Mouse (Mus musculus) mouse embryonic stem cell (cell line): ENCODE measurements around the gene Metap1.

ENCODE experiments used
- in situ Hi-C, 2 experiments: fragments of 300-500 bp; cut with MboI; formaldehyde crosslinking; loops; 1 replicate in 1 of 2; 3 replicates in 1 of 2; pipeline ENCODE4 v1.14.3; 2019 to 2020; ENCODE audit warnings: low sequenced_read_pairs in 2 of 2, low pct_unique_long_range_greater_than_20kb in 1 of 2, mixed read lengths in 1 of 2; ENCODE audit not compliant: unreplicated experiment in 1 of 2

Metap1 gene

DNA sequence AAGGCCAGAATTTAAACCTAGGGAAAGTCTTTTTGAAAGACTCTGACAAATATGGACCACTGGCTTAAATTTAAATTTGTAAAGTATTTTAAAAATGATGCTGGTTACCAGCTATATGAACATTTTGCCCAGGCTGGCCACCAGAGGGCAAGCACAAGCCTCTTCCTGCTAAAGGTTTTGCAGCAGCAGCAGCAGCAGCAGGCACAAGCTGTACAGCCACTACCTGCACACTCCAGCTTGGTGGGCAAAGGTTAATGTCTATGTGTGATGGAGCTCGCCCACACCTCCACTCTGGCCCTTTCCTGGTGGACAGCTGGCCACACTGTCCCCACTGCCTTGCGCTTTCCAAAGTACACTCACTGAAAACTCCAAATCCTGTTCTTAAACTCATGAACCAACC, 26.2 kb downstream of the Metap1 start:
- in situ Hi-C loops: no loop called here

DNA sequence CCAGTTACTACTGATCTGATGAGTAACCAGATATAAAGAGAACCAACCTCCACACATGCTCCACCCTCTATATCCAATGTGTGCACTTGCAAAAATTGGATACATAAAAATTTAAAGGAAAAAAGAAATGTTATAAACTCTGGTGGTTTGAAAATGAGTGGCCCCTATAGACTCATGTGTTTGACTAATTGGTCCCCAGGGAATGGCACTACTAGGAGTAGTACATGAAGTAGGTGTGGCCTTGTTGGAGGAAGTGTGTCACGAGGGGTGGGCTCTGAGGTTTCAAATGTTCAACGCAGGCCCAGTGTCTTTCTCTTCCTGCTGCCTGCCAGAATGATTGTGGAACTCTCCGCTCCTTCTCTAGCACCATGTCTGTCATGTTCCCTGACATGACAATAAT, 27.5 kb downstream of the Metap1 start:
- in situ Hi-C loops: no loop called here

DNA sequence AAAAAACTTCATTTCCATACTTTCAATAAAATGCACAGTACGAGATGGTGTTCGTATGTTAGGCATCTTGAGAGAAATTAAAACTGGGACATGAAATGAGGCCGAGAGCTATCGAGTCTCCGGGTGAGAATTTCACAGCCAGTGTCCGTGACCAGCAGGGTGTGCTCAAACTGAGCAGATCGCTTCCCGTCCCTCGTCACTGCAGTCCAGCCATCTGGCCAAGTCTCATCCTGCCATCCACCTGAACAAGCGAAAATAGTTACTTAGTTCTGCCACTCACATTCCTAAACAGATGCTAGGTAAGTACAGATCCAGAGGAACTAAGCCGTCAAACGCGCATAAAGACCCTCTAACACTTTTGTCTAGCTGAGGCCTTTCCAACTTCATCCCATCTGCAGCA, 29.1 kb downstream of the Metap1 start:
- in situ Hi-C loops: no loop called here

- in situ Hi-C loops: no loop called here
These were observed 30.9 kb downstream of the Metap1 start for GRCm38 (mm10) chr3:138458441-138458840.

DNA sequence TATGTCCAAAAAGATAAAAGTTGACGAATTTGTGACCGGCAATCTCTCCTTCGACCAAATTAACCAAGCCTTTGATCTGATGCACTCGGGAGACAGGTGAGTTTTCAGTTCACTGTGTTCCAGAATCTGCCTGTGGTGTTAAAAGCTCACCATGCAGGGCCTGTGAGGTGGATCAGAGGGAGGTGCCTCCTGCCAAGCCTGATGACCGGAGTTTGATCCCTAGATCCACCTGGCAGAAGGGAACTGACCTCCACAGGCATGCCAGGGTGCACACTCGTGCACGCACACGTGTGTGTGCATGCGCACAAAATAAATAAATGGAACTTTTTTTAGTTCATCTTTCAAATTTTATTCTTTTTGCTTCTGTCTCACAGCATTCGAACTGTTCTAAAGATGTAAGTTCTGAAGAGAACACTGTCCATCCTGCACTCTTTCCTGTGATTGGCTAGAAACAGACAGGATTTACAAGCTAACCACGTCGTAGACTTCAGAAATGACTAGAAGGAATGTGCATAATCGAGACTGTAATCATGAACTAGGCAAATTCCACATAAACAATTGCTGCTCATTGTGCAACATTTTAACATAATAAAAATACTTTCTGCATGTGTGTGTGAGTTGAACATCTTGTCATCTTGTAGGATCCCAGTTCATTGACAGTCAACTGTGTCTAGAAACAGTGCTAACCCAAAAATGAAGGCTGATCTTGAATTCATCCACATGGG, 34.4 kb downstream of the Metap1 start:
- in situ Hi-C loops: no loop called here

DNA sequence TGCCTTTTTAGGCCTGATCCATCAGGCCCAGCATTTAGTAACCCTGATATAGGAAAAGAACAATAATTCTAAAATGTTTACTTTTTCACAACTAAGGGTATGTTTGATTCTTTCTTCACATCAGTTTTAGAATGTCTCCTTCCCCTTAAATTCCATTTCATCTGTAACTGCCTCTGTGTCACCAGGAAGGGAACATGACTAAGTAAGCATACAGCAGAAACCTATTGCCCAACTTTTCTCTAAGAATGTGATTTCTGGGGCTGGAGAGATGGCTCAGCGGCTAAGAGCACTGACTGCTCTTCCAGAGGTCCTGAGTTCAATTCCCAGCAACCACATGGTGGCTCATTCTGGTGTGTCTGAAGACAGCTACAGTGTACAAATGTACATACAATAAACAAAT, 35.1 kb downstream of the Metap1 start:
- in situ Hi-C loops: no loop called here

GRCm38 (mm10) chr3:138452169-138452568, 37.1 kb downstream of the Metap1 start:
- in situ Hi-C loops: no loop called here

DNA sequence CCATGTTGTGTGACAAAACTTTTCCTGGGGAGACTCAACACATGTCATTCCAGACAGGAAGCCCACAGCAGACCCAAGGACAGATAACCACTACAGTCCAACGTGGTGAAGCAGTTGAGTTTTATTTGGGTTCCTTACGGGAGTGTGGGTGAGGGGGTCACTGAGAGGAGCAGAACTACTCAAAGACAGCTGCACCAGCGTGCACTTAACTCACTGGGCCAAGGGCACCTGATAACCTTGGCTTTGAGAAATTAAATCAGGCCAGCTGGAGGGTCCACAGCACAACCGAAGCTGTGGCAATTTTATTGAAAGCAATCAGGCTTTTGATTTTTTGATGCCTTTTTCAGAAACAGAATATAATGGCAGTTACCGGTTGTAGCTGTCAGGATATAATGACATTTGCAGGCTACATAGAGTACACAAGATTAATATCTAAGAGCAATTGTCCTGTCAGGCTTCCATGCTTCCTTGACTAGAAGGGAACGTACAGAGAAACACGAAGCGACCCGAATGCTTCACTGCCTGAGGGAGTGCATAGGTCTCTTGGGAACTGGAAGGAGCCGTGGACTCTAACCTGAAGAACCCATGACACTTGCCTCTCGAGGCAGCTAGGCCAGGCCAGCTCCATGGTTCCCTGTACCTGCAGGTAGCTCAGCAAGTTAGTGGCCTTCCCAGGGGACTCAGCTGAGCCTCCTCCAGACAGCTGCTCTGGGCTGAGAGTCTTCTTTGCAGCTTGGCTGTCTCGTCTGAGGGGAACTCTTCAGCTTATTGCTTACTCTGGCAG, 41.0 kb downstream of the Metap1 start:
- in situ Hi-C loops: no loop called here

GRCm38 (mm10) chr3:138443465-138443771, 45.9 kb downstream of the Metap1 start:
- in situ Hi-C loops: no loop called here

DNA sequence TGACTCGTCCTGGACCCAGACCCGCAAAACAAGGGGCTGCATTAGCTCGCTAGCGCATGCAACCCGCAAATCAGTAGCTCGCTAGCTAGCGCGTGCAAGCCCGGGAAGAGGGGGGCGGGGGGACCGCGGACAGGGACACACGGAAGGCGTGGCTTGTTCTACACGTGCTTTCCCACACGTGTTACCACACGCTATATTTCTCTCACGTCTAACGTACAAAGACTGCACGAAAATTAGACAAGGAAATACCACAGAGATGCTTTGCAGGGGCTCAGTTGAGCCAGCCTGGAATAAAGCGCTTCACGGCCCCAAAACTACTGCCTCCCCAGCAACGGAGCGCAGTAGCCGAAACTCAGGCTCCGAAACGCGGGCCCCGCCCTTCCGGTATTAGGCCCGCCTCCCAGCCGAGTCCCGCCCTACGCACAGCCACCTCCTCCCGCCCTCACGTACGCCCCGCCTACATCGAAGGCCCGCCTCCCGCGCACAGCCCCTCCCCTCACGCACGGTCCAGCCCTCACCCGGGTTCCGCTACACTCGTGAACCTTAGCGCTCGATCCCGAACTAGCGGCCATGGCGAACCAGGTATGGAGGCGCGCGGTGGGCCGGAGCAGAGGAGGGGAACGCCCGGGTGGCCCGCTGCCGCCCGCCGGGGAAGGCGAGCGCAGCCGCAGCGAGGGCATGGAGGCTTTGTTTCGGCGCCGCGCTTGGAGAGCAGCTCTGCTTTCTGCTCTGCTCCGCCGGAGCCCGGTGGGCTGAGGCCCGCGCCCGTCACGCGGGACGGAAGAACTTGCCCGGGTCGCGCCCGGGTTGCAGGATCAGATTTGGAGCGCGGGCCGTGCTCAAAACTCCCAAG, 46.5 kb downstream of the Metap1 start, which contains the start of gene Adh5:
Gene Adh5 (plus strand): TSS at position 482 of the 853 bp plus-strand sequence.
- in situ Hi-C loops: no loop called here

DNA sequence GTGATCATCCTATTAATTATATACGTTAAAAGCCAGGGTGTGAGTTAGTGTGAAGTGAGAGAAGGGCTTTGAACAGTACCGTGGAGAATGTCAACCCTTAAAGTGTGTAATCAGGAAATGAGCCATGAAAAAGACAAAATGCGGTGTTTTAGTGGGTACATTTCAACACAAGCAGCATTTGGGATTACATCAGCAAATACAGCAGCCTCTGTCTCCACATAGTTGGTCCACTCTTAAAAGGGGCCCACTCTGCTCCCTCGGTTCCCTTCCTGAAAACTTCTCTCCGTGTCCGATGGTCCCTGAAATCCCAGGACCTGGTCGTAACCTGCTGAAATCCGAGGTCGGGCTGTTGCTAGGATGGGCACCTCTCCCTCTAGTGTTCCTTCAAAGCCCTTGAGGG, 47.1 kb downstream of the Metap1 start:
- in situ Hi-C loops: no loop called here

GRCm38 (mm10) chr3:138438716-138439115, 50.6 kb downstream of the Metap1 start:
- in situ Hi-C loops: loop anchor here in 1 of 2 experiments (10.0 kb wide), 1 partner anchor 244 kb away; the partner anchor contains the start of gene 4930579F01Rik

DNA sequence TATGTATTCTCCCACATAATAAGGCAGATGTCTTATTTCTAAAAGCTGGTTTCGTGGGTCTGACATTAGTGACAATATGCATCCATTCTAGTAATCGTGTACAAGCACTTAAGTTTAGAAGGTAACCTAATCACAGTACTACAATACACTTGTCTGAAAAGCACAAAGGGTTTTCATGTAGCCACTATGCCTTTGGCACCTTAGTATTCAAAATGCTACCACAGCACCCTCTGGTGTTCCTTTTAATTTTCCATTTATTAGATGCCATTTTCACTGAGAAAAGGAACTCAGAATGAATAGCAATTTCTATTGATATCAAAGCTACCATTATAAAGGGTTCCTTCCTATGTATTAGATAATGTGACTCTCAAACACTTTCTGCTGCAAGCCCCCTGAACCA, 57.5 kb downstream of the Metap1 start:
- in situ Hi-C loops: loop anchor here in 1 of 2 experiments (10.0 kb wide), 1 partner anchor 237 kb away; the partner anchor contains the start of gene 4930579F01Rik

GRCm38 (mm10) chr3:138430360-138430976, 58.8 kb downstream of the Metap1 start:
- in situ Hi-C loops: loop anchor here in 1 of 2 experiments (10.0 kb wide), 1 partner anchor 236 kb away; the partner anchor contains the start of gene 4930579F01Rik

- in situ Hi-C loops: no loop called here
These were observed 65.1 kb downstream of the Metap1 start for GRCm38 (mm10) chr3:138424247-138424646.

DNA sequence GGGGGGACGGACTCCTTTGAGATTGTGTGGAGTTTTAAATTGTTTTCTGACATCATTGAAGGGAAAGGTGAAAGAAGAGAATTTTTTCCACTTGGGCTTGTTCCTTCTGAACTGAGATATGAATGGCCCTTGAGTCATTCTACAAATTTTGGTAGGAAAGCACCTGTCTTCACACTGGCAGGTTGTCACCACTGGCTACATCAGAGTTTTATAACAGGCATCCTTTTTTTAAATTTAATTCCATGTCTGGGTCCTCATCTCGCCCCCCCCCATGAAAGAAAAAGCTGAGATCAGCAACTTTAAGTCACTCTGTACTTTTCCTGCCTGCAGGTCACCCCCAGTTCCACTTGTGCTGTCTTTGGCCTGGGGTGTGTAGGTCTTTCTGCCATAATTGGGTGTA, 65.7 kb downstream of the Metap1 start:
- in situ Hi-C loops: no loop called here

- in situ Hi-C loops: no loop called here
These were observed 68.9 kb downstream of the Metap1 start for GRCm38 (mm10) chr3:138420385-138420784.

DNA sequence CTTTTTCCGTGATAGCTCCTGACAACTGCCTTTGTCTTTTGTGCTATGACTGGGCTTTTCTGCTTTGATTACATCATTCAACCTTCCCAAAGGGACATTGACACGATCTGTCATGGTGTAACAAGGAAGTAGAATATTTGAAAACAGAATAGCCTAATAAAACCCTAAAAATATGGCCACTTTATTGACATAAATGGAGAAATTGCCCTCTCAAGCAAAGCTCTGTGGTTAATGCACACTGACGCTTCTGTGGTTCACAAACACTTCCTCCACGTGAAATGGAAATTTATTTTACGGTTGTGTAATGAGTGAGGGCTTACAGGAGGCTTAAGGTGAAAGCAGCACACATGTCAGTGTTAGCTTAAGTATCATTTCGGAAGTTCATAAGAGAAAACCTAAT, 69.9 kb downstream of the Metap1 start:
- in situ Hi-C loops: no loop called here
